Mouse (Mus musculus): ENCODE measurements around the gene Klrg1. TPM values are rescaled to one million over a fixed set of nuclear protein-coding genes. Genes with fewer than 3 reads are reported as not detected.

Klrg1 gene
- total and polyA plus RNA-seq, 3 experiments = 0.28 to 1.0 TPM; not detected in 1

GRCm38 (mm10) chr6:122298223-122298609 is 15.5 kb upstream of the Klrg1 start:
- peaks cover 0 to 19% of the 10 kb centered on the region in 2 experiments; a peak in 2 of 4 replicates for H3K36me3 ChIP-seq (ENCODE audit: control insufficient read depth in 1 of 2, insufficient read depth in 2 of 2, low read length in 2 of 2)
- no peaks in the 10 kb centered on the region for H3K9me3 ChIP-seq (replicated peaks; ENCODE audit: insufficient read depth, low read length)
- no peak for TF ChIP-seq USF1 (IDR thresholded peaks at IDR 0.05; ENCODE audit: low read depth, low read length)
- TF ChIP-seq JUND (IDR thresholded peaks at IDR 0.05; ENCODE audit: low read depth, low read length) = no peak
- TF ChIP-seq CHD1 (IDR thresholded peaks at IDR 0.05; ENCODE audit: low read depth, low read length) = no peak
- TF ChIP-seq ZMIZ1 (IDR thresholded peaks at IDR 0.05; ENCODE audit: low read depth, low read length) = no peak
- TF ChIP-seq HCFC1 (IDR thresholded peaks at IDR 0.05; ENCODE audit: low read depth, low read length) = no peak
- no peak for TF ChIP-seq MYB (IDR thresholded peaks at IDR 0.05; ENCODE audit: low read depth, low read length)
- no peak for TF ChIP-seq SMC3 (IDR thresholded peaks at IDR 0.05; ENCODE audit: low read depth, low read length)
- TF ChIP-seq USF2 (IDR thresholded peaks at IDR 0.05; ENCODE audit: borderline replicate concordance in 1 of 2, insufficient read depth in 1 of 2, low read depth in 1 of 2, low read length in 2 of 2) = no peak
- TF ChIP-seq MEF2A (IDR thresholded peaks at IDR 0.05; ENCODE audit: extremely low read depth, insufficient replicate concordance, low read depth, low read length, poor library complexity, severe bottlenecking) = no peak
- no peak for TF ChIP-seq BHLHE40 (IDR thresholded peaks at IDR 0.05; ENCODE audit: borderline replicate concordance, low read depth, low read length)
- no peak for TF ChIP-seq UBTF (IDR thresholded peaks at IDR 0.05; ENCODE audit: borderline replicate concordance, insufficient read depth, low read depth, low read length)
- TF ChIP-seq EP300 (IDR thresholded peaks at IDR 0.05; ENCODE audit: low read depth in 1 of 2, low read length in 2 of 2) = no peak
- TF ChIP-seq POLR2AphosphoS2 (IDR thresholded peaks at IDR 0.05; ENCODE audit: low read length) = no peak
- no peak for TF ChIP-seq CTCF (IDR thresholded peaks at IDR 0.05 in 2 of 3, conservative IDR thresholded peaks at IDR 0.05 in 1 of 3; ENCODE audit: control insufficient read depth in 1 of 3, insufficient read depth in 1 of 3, low read depth in 2 of 3, low read length in 3 of 3, poor library complexity in 1 of 3, severe bottlenecking in 1 of 3)
- TF ChIP-seq ETS1 (IDR thresholded peaks at IDR 0.05; ENCODE audit: low read depth, low read length) = no peak
- DNase-seq (ENCODE audit: low read depth, low spot score) = no peak
- no peaks in the 10 kb centered on the region for H3K79me2 ChIP-seq (ENCODE audit: control insufficient read depth, insufficient read depth, low read length, poor library complexity)
- H3K27me3 ChIP-seq (ENCODE audit: control insufficient read depth in 1 of 2, insufficient read depth in 2 of 2, low read length in 2 of 2) = no peaks in the 10 kb centered on the region
- peaks cover 8 to 25% of the 10 kb centered on the region in 2 experiments for H3K4me1 ChIP-seq (ENCODE audit: control insufficient read depth in 1 of 2, insufficient read depth in 2 of 2, low read length in 2 of 2)
- no peak overlapping the region for H3K27ac ChIP-seq (ENCODE audit: control insufficient read depth, low read depth, low read length)
- H3K4me3 ChIP-seq (ENCODE audit: control insufficient read depth in 1 of 2, insufficient read depth in 1 of 2, low read depth in 2 of 2, low read length in 2 of 2) = peak overlapping the region; percentile 66 to 94; a peak in 3 of 4 replicates
- no peak overlapping the region; the same call in 1 of the 2 replicates for H3K9ac ChIP-seq (ENCODE audit: control insufficient read depth, low read depth, low read length, poor library complexity, severe bottlenecking)

GRCm38 (mm10) chr6:122297279-122298222 is 14.9 kb upstream of the Klrg1 start:
- DNase-seq (ENCODE audit: low read depth, low spot score) = peak; percentile 75
- Histone ChIP-seq H3K79me2 (ENCODE audit: control insufficient read depth, insufficient read depth, low read length, poor library complexity) (no peaks in the 10 kb centered on the region), H3K27ac (ENCODE audit: control insufficient read depth, low read depth, low read length) (peak overlapping the region; percentile 47), H3K9me3 (replicated peaks; ENCODE audit: insufficient read depth, low read length) (no peaks in the 10 kb centered on the region), H3K4me1 (ENCODE audit: control insufficient read depth in 1 of 2, insufficient read depth in 2 of 2, low read length in 2 of 2) (peaks cover 9 to 31% of the 10 kb centered on the region in 2 experiments), H3K27me3 (ENCODE audit: control insufficient read depth in 1 of 2, insufficient read depth in 2 of 2, low read length in 2 of 2) (no peaks in the 10 kb centered on the region), H3K9ac (ENCODE audit: control insufficient read depth, low read depth, low read length, poor library complexity, severe bottlenecking) (peak overlapping the region; percentile 73), H3K36me3 (ENCODE audit: control insufficient read depth in 1 of 2, insufficient read depth in 2 of 2, low read length in 2 of 2) (peaks cover 0 to 21% of the 10 kb centered on the region in 2 experiments; a peak in 2 of 4 replicates), H3K4me3 (ENCODE audit: control insufficient read depth in 1 of 2, insufficient read depth in 1 of 2, low read depth in 2 of 2, low read length in 2 of 2) (peak overlapping the region; percentile 66 to 94)
- TF ChIP-seq TCF12 (IDR thresholded peaks at IDR 0.05; ENCODE audit: low read depth, low read length) = no peak
- no peak for TF ChIP-seq ZKSCAN1 (IDR thresholded peaks at IDR 0.05; ENCODE audit: low read depth, low read length)
- no peak for TF ChIP-seq TAL1 (IDR thresholded peaks at IDR 0.05; ENCODE audit: low read length)
- no peak for TF ChIP-seq USF2 (IDR thresholded peaks at IDR 0.05; ENCODE audit: borderline replicate concordance in 1 of 2, insufficient read depth in 1 of 2, low read depth in 1 of 2, low read length in 2 of 2)
- no peak for TF ChIP-seq MEF2A (IDR thresholded peaks at IDR 0.05; ENCODE audit: extremely low read depth, insufficient replicate concordance, low read depth, low read length, poor library complexity, severe bottlenecking)
- no peak for TF ChIP-seq SMC3 (IDR thresholded peaks at IDR 0.05; ENCODE audit: low read depth, low read length)
- TF ChIP-seq CHD1 (IDR thresholded peaks at IDR 0.05; ENCODE audit: low read depth, low read length) = 0 out of 2 replicates have a peak, but pooled peaks have one; percentile 45
- no peak for TF ChIP-seq JUND (IDR thresholded peaks at IDR 0.05; ENCODE audit: low read depth, low read length)
- TF ChIP-seq KAT2A (conservative IDR thresholded peaks at IDR 0.05; ENCODE audit: low read depth, low read length) = no peak
- no peak for TF ChIP-seq BHLHE40 (IDR thresholded peaks at IDR 0.05; ENCODE audit: borderline replicate concordance, low read depth, low read length)
- TF ChIP-seq GATA1 (IDR thresholded peaks at IDR 0.05; ENCODE audit: low read depth, low read length) = peak; percentile 63
- TF ChIP-seq EP300 (IDR thresholded peaks at IDR 0.05; ENCODE audit: low read depth in 1 of 2, low read length in 2 of 2) = peak; percentile 5 to 29; a peak in 1 of 4 replicates
- no peak for TF ChIP-seq E2F4 (IDR thresholded peaks at IDR 0.05; ENCODE audit: borderline replicate concordance, low read depth, low read length)
- peak; percentile 50 for TF ChIP-seq ZNF384 (IDR thresholded peaks at IDR 0.05; ENCODE audit: low read depth, low read length)
- TF ChIP-seq UBTF (IDR thresholded peaks at IDR 0.05; ENCODE audit: borderline replicate concordance, insufficient read depth, low read depth, low read length) = no peak
- no peak; the same call in 1 of the 2 replicates for TF ChIP-seq MAZ (IDR thresholded peaks at IDR 0.05; ENCODE audit: low read depth, low read length)
- TF ChIP-seq POLR2AphosphoS2 (IDR thresholded peaks at IDR 0.05; ENCODE audit: low read length) = no peak
- TF ChIP-seq NRF1 (IDR thresholded peaks at IDR 0.05; ENCODE audit: insufficient read depth, low read depth, low read length, poor library complexity, severe bottlenecking) = no peak
- no peak for TF ChIP-seq ZC3H11A (IDR thresholded peaks at IDR 0.05; ENCODE audit: low read depth, low read length)
